Mouse (Mus musculus) liver, embryonic 14.5 days (tissue): ENCODE data around the gene Fbxo31. TPM values are rescaled to one million over a fixed set of nuclear protein-coding genes. Genes with fewer than 3 reads are reported as not detected.
A peak's percentile ranks its signal among the peaks of the same experiment; 100 is the strongest.

Source experiments
- ATAC-seq: fragments of 200-750 bp; cut with Nextera tagmentation; 2 replicates; pipeline ENCODE4 v1.8.0; 2017; ENCODE audit warnings: moderate number of reproducible peaks, mild to moderate bottlenecking, moderate library complexity; ENCODE audit not compliant: insufficient read depth
- DNase-seq, 3 experiments: peaks; one replicate each; pipeline ENCODE4 v3.0.0-alpha.2; 2012 to 2013; ENCODE audit warnings: low read depth in 3 of 3, low spot score in 3 of 3
- H3K27ac ChIP-seq: fragments of 300-500 bp; sonication (generic); 2 replicates; pipeline ENCODE4 v1.5.1; 2014; ENCODE audit warnings: moderate library complexity, mild to moderate bottlenecking, control low read depth, inconsistent platforms
- H3K27me3 ChIP-seq: fragments of 300-500 bp; sonication (generic); 2 replicates; pipeline ENCODE4 v1.6.1; 2014; ENCODE audit warnings: mild to moderate bottlenecking, low read length, moderate library complexity; ENCODE audit not compliant: control insufficient read depth, insufficient read depth
- H3K36me3 ChIP-seq: fragments of 300-500 bp; sonication (generic); replicated peaks from 2 replicates; pipeline ENCODE4 v1.6.1; 2014; ENCODE audit warnings: low read depth; ENCODE audit not compliant: control insufficient read depth, insufficient read depth
- H3K4me1 ChIP-seq, 2 experiments: fragments of 200-500 bp in 1 of 2; fragments of 300-500 bp in 1 of 2; sonication (generic) in 1 of 2; replicated peaks; 2 replicates each; pipeline ENCODE4 v1.6.1; 2012 to 2014; ENCODE audit warnings: antibody characterized with exemption in 1 of 2, inconsistent platforms in 1 of 2, low read length in 1 of 2; ENCODE audit not compliant: control insufficient read depth in 2 of 2, insufficient read depth in 2 of 2
- H3K4me2 ChIP-seq: fragments of 300-500 bp; sonication (generic); 2 replicates; pipeline ENCODE4 v1.6.1; 2014; ENCODE audit warnings: low read depth, mild to moderate bottlenecking, control low read depth, moderate library complexity
- H3K4me3 ChIP-seq, 2 experiments: fragments of 200-500 bp in 1 of 2; fragments of 300-500 bp in 1 of 2; sonication (generic) in 1 of 2; 2 replicates each; pipeline ENCODE4 v1.5.1; 2012 to 2014; ENCODE audit warnings: low read depth in 2 of 2, low read length in 2 of 2, mild to moderate bottlenecking in 2 of 2, control low read depth in 1 of 2, inconsistent platforms in 1 of 2, moderate library complexity in 1 of 2; ENCODE audit not compliant: insufficient read depth in 1 of 2
- H3K9ac ChIP-seq: fragments of 300-500 bp; sonication (generic); replicated peaks from 2 replicates; pipeline ENCODE4 v1.6.1; 2014; ENCODE audit warnings: mild to moderate bottlenecking, control low read depth, moderate library complexity
- H3K9me3 ChIP-seq: fragments of 300-500 bp; sonication (generic); 2 replicates; pipeline ENCODE4 v1.6.1; 2016; ENCODE audit warnings: low read length, mixed read lengths; ENCODE audit not compliant: control insufficient read depth
- CTCF ChIP-seq: IDR thresholded peaks from 2 replicates; pipeline ENCODE4 v1.5.1; 2016; ENCODE audit warnings: antibody characterized with exemption, low read depth, control low read depth
- EP300 ChIP-seq: IDR thresholded peaks from 2 replicates; pipeline ENCODE4 v1.6.1; 2016; ENCODE audit warnings: antibody characterized with exemption, low read depth
- WGBS: fragments of 180-500 bp; shearing (Covaris S2); extraction: QIAGEN DNeasy Blood & Tissue Kit; methylation state at CpG from one replicate; pipeline ENCODE4 v1.1.7; 2014; ENCODE audit not compliant: insufficient replicate concordance; 5-methylcytosine and 5-hydroxymethylcytosine counted together
- polyA plus RNA-seq, 2 experiments: library from polyadenylated mRNA; depleted of rRNA in 1 of 2; stranded (reverse) in 1 of 2; unstranded in 1 of 2; fragments of >200 nt; fragmentation: Nextera tagmentation in 1 of 2; extraction: Ambion mirVana in 1 of 2; gene quantifications; 2 replicates each; pipeline versions ENCODE4 v1.2.1 to v1.2.3; 2012 to 2014

Fbxo31 gene
- polyA plus RNA-seq, 2 experiments = 5.8 to 6.6 TPM

- no peak for DNase-seq
- H3K4me1 ChIP-seq = no peaks in the 10 kb centered on the region
- H3K9ac ChIP-seq = no peak overlapping the region
- no peak overlapping the region for H3K4me2 ChIP-seq
- H3K36me3 ChIP-seq = peaks cover 2% of the 10 kb centered on the region; the same call in 1 of the 2 replicates
- 86% methylated on average over 32 of the region's 32 CpGs for WGBS
- no peaks in the 10 kb centered on the region for H3K27me3 ChIP-seq
- ATAC-seq = no peak
- TF ChIP-seq EP300 (no peak), CTCF (no peak)
- H3K27ac ChIP-seq = no peak overlapping the region
- H3K9me3 ChIP-seq = no peaks in the 10 kb centered on the region
- no peak overlapping the region for H3K4me3 ChIP-seq
Observed at GRCm38 (mm10) chr8:121553831-121554475, 24.7 kb downstream of the Fbxo31 start.

GRCm38 (mm10) chr8:121552506-121552905, 26.1 kb downstream of the Fbxo31 start:
- TF ChIP-seq CTCF (no peak), EP300 (no peak)
- peaks cover 2% of the 10 kb centered on the region; the same call in 1 of the 2 replicates for H3K36me3 ChIP-seq
- H3K4me1 ChIP-seq = no peaks in the 10 kb centered on the region
- H3K9me3 ChIP-seq = no peaks in the 10 kb centered on the region
- no peak overlapping the region for H3K4me2 ChIP-seq
- H3K4me3 ChIP-seq = no peak overlapping the region
- no peak overlapping the region for H3K9ac ChIP-seq
- ATAC-seq (no peak), DNase-seq (no peak)
- 81% methylated on average over 9 of the region's 9 CpGs for WGBS
- no peaks in the 10 kb centered on the region for H3K27me3 ChIP-seq
- no peak overlapping the region for H3K27ac ChIP-seq

- Histone ChIP-seq H3K27me3 (no peaks in the 10 kb centered on the region), H3K9me3 (no peaks in the 10 kb centered on the region), H3K27ac (no peak overlapping the region), H3K4me2 (no peak overlapping the region), H3K36me3 (peaks cover 2% of the 10 kb centered on the region; the same call in 1 of the 2 replicates), H3K4me3 (no peak overlapping the region), H3K4me1 (no peaks in the 10 kb centered on the region), H3K9ac (no peak overlapping the region)
- ATAC-seq (no peak), DNase-seq (no peak)
- WGBS = 75% methylated on average over 24 of the region's 24 CpGs
- TF ChIP-seq CTCF (no peak), EP300 (no peak)
Observed at GRCm38 (mm10) chr8:121551065-121551985, 27.3 kb downstream of the Fbxo31 start.

DNA sequence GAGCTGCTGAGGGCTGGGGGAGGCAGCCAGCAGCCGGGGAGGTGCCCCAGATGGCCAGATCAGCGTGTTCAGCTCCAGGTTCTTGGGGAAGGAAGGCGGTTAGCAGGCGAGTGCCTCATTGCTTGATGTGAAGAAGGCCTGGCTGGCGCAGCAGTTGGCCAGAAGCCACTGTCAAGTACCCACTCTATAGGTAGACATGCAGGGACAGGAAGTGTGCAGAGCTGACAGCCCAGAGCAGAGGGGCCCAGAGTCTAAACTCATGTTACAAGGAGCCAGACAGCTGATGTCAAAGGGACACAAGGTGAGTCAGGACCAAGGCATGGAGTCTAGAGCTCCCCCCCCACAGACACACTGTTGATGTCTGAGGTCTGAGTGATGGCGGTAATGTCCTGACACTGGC, 28.6 kb downstream of the Fbxo31 start:
- H3K4me1 ChIP-seq = no peaks in the 10 kb centered on the region
- ATAC-seq (no peak), DNase-seq (no peak)
- no peak overlapping the region for H3K4me3 ChIP-seq
- no peak overlapping the region for H3K27ac ChIP-seq
- no peak overlapping the region for H3K9ac ChIP-seq
- no peak overlapping the region for H3K4me2 ChIP-seq
- H3K36me3 ChIP-seq = peaks cover 2% of the 10 kb centered on the region; the same call in 1 of the 2 replicates
- H3K27me3 ChIP-seq = no peaks in the 10 kb centered on the region
- WGBS = 85% methylated on average over 6 of the region's 6 CpGs
- TF ChIP-seq EP300 (no peak), CTCF (no peak)
- H3K9me3 ChIP-seq = no peaks in the 10 kb centered on the region

DNA sequence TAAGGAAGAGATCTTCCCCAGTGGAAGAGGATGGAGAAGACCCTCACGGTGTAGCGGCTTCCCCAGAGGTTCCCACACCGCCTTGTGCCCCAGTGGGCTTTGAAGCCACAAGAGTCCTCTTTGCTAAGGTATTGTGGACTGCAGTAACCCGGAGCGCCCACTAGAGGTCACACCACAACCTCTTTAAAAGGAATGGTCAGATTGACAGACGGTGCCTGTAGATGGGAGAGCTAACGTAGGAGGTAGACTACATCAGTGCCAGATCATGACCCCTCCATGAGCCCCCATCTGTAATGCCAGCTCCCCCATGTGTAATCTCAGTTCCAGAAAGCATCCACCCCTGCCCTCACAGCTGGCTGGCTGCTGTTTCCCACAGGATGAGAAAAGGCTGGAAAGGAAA, 31.5 kb downstream of the Fbxo31 start:
- H3K27ac ChIP-seq = no peak overlapping the region
- H3K36me3 ChIP-seq = no peaks in the 10 kb centered on the region
- H3K9me3 ChIP-seq = no peaks in the 10 kb centered on the region
- H3K4me1 ChIP-seq = no peaks in the 10 kb centered on the region
- TF ChIP-seq CTCF (peak; percentile 94), EP300 (no peak)
- no peak overlapping the region for H3K4me2 ChIP-seq
- DNase-seq (peak; percentile 52 to 62 (median 57)), ATAC-seq (no peak)
- H3K9ac ChIP-seq = no peak overlapping the region
- 10% methylated on average over 7 of the region's 7 CpGs for WGBS
- H3K27me3 ChIP-seq = no peaks in the 10 kb centered on the region
- no peak overlapping the region for H3K4me3 ChIP-seq
